Mouse (Mus musculus): ENCODE data around the gene Gramd4. TPM values are rescaled to one million over a fixed set of nuclear protein-coding genes. Genes with fewer than 3 reads are reported as not detected.
A peak's percentile ranks its signal among the peaks of the same experiment; 100 is the strongest.
"Not testable (repeated sequence)": the region's sequence is repeated elsewhere in the genome, so short reads cannot be mapped to it uniquely, and the experiment has no call there.

Gene Gramd4
- polyA plus RNA-seq, 1 experiment from 2014 or later: 12.1 TPM

- H3K9me3 ChIP-seq (replicated peaks; ENCODE audit: control insufficient read depth, low read length): no peaks in the 10 kb centered on the region
- H3K27ac ChIP-seq (ENCODE audit: low read length): no peak overlapping the region
- H3K4me1 ChIP-seq (ENCODE audit: control insufficient read depth, insufficient read depth, low read length): peaks cover 6% of the 10 kb centered on the region; the same call in 1 of the 2 replicates
- peaks cover 7% of the 10 kb centered on the region; the same call in 1 of the 2 replicates for H3K27me3 ChIP-seq (ENCODE audit: control insufficient read depth, insufficient read depth, low read length)
- no peaks in the 10 kb centered on the region for H3K36me3 ChIP-seq (ENCODE audit: control insufficient read depth, insufficient read depth, low read length)
- no peak overlapping the region for H3K4me2 ChIP-seq (ENCODE audit: low read depth, low read length)
- H3K9ac ChIP-seq (ENCODE audit: low read length): no peak overlapping the region
- 0% methylated on average over 2 of the region's 2 CpGs for WGBS
- ATAC-seq (ENCODE audit: insufficient read depth, low FRiP score): peak; percentile 38; the same call in 1 of the 2 replicates
- no peak overlapping the region for H3K4me3 ChIP-seq (replicated peaks; ENCODE audit: low read length)
Observed at GRCm38 (mm10) chr15:86038802-86039201, 18.7 kb upstream of the Gramd4 start.

GRCm38 (mm10) chr15:86041421-86041820 is 16.1 kb upstream of the Gramd4 start:
- 78% methylated on average over 5 of the region's 5 CpGs for WGBS
- H3K9ac ChIP-seq (ENCODE audit: low read length): no peak overlapping the region

DNA sequence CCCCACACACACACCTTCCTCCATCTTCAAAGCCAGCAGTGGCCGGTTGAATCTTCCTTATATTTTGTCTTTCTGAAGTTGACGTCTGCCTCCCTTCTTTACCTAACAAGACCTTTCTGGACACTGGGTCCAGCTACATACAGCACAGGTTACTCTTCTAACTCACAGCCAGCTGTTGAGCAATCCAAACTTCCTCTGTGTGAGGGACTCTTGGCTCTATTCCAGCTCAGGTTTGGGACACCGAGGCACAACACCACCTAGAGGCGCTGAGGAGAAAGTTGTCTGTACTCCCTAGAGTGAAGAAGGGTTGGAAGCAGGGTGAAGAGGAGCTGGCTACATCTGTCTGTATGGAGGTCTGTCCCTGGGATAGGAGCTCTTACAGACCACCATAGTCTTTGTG is 15.1 kb upstream of the Gramd4 start:
- 28% methylated on average over 4 of the region's 4 CpGs for WGBS

More at GRCm38 (mm10) chr15:86041421-86041820, 16.1 kb upstream of the Gramd4 start:
- peaks cover 6% of the 10 kb centered on the region; the same call in 1 of the 2 replicates for H3K27me3 ChIP-seq (ENCODE audit: control insufficient read depth, insufficient read depth, low read length)
- peak overlapping the region; percentile 24; the same call in 1 of the 2 replicates for H3K27ac ChIP-seq (ENCODE audit: low read length)
- no peak overlapping the region for H3K4me3 ChIP-seq (replicated peaks; ENCODE audit: low read length)
- H3K36me3 ChIP-seq (ENCODE audit: control insufficient read depth, insufficient read depth, low read length): no peaks in the 10 kb centered on the region
- H3K4me2 ChIP-seq (ENCODE audit: low read depth, low read length): no peak overlapping the region
- H3K4me1 ChIP-seq (ENCODE audit: control insufficient read depth, insufficient read depth, low read length): no peaks in the 10 kb centered on the region
- no peak for ATAC-seq (ENCODE audit: insufficient read depth, low FRiP score)
- no peaks in the 10 kb centered on the region for H3K9me3 ChIP-seq (replicated peaks; ENCODE audit: control insufficient read depth, low read length)

GRCm38 (mm10) chr15:86049510-86049909 is 8.0 kb upstream of the Gramd4 start:
- no peak overlapping the region for H3K4me2 ChIP-seq (ENCODE audit: low read depth, low read length)
- no peak overlapping the region for H3K4me3 ChIP-seq (replicated peaks; ENCODE audit: low read length)
- no peaks in the 10 kb centered on the region; the same call in none of the 2 replicates for H3K4me1 ChIP-seq (ENCODE audit: control insufficient read depth, insufficient read depth, low read length)
- H3K9me3 ChIP-seq (replicated peaks; ENCODE audit: control insufficient read depth, low read length): no peaks in the 10 kb centered on the region
- H3K9ac ChIP-seq (ENCODE audit: low read length): no peak overlapping the region
- no peak for ATAC-seq (ENCODE audit: insufficient read depth, low FRiP score)
- WGBS: 86% methylated on average over 3 of the region's 3 CpGs
- no peak overlapping the region for H3K27ac ChIP-seq (ENCODE audit: low read length)
- no peaks in the 10 kb centered on the region for H3K36me3 ChIP-seq (ENCODE audit: control insufficient read depth, insufficient read depth, low read length)
- H3K27me3 ChIP-seq (ENCODE audit: control insufficient read depth, insufficient read depth, low read length): no peaks in the 10 kb centered on the region

More for the DNA sequence above, 15.1 kb upstream of the Gramd4 start:
- no peak overlapping the region for H3K4me2 ChIP-seq (ENCODE audit: low read depth, low read length)
- no peaks in the 10 kb centered on the region for H3K9me3 ChIP-seq (replicated peaks; ENCODE audit: control insufficient read depth, low read length)
- no peaks in the 10 kb centered on the region for H3K36me3 ChIP-seq (ENCODE audit: control insufficient read depth, insufficient read depth, low read length)
- no peak overlapping the region for H3K9ac ChIP-seq (ENCODE audit: low read length)
- no peak for ATAC-seq (ENCODE audit: insufficient read depth, low FRiP score)
- no peak overlapping the region for H3K4me3 ChIP-seq (replicated peaks; ENCODE audit: low read length)
- H3K4me1 ChIP-seq (ENCODE audit: control insufficient read depth, insufficient read depth, low read length): no peaks in the 10 kb centered on the region
- H3K27ac ChIP-seq (ENCODE audit: low read length): no peak overlapping the region
- H3K27me3 ChIP-seq (ENCODE audit: control insufficient read depth, insufficient read depth, low read length): peaks cover 6% of the 10 kb centered on the region; the same call in 1 of the 2 replicates

GRCm38 (mm10) chr15:86050170-86050743 is 7.2 kb upstream of the Gramd4 start:
- no peaks in the 10 kb centered on the region for H3K36me3 ChIP-seq (ENCODE audit: control insufficient read depth, insufficient read depth, low read length)
- no peak overlapping the region for H3K4me2 ChIP-seq (ENCODE audit: low read depth, low read length)
- H3K9ac ChIP-seq (ENCODE audit: low read length): no peak overlapping the region
- no peak for ATAC-seq (ENCODE audit: insufficient read depth, low FRiP score)
- no peak overlapping the region for H3K27ac ChIP-seq (ENCODE audit: low read length)
- H3K9me3 ChIP-seq (replicated peaks; ENCODE audit: control insufficient read depth, low read length): no peaks in the 10 kb centered on the region
- WGBS: 68% methylated on average over 4 of the region's 4 CpGs
- no peaks in the 10 kb centered on the region; the same call in 1 of the 2 replicates for H3K27me3 ChIP-seq (ENCODE audit: control insufficient read depth, insufficient read depth, low read length)
- H3K4me1 ChIP-seq (ENCODE audit: control insufficient read depth, insufficient read depth, low read length): no peaks in the 10 kb centered on the region; the same call in none of the 2 replicates
- no peak overlapping the region for H3K4me3 ChIP-seq (replicated peaks; ENCODE audit: low read length)

GRCm38 (mm10) chr15:86051152-86051551 is 6.3 kb upstream of the Gramd4 start:
- H3K4me1 ChIP-seq (ENCODE audit: control insufficient read depth, insufficient read depth, low read length): no peaks in the 10 kb centered on the region; the same call in none of the 2 replicates
- no peak overlapping the region for H3K9ac ChIP-seq (ENCODE audit: low read length)
- H3K4me3 ChIP-seq (replicated peaks; ENCODE audit: low read length): no peak overlapping the region
- WGBS: 75% methylated on average over 10 of the region's 10 CpGs
- H3K27me3 ChIP-seq (ENCODE audit: control insufficient read depth, insufficient read depth, low read length): no peaks in the 10 kb centered on the region; the same call in 1 of the 2 replicates
- no peaks in the 10 kb centered on the region for H3K9me3 ChIP-seq (replicated peaks; ENCODE audit: control insufficient read depth, low read length)
- no peak overlapping the region for H3K4me2 ChIP-seq (ENCODE audit: low read depth, low read length)
- H3K36me3 ChIP-seq (ENCODE audit: control insufficient read depth, insufficient read depth, low read length): no peaks in the 10 kb centered on the region
- H3K27ac ChIP-seq (ENCODE audit: low read length): no peak overlapping the region
- no peak for ATAC-seq (ENCODE audit: insufficient read depth, low FRiP score)

DNA sequence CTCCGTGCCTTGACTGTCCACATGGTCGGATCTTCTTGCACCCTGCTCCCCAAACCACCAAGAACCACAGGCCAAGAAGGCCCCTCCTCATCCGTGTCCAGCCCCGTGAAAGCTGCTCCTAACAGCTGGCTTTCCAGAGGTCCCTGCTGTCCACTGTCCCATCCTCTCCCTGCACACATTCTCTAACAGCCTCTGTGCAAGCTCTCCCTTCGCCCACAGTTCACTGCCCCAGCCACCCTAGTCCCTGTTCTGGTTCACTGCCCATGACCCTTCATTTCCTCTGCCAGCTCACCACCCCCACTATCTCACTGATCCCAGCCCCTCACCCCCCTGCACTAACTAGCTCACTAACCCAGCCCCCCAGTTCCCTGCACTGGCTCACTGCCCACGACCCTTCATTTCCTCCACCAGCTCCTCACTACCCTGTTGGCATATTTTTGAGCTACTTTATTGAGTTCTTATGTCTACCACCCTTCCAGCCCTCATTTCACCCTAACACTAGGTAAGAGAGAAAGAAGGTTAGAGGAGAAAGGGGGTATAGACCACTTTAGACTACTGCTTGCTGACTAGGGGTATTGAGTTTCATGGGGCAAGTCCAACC is 5.5 kb upstream of the Gramd4 start:
- Histone ChIP-seq H3K27ac (ENCODE audit: low read length) (no peak overlapping the region), H3K36me3 (ENCODE audit: control insufficient read depth, insufficient read depth, low read length) (no peaks in the 10 kb centered on the region), H3K4me3 (replicated peaks; ENCODE audit: low read length) (no peak overlapping the region), H3K9me3 (replicated peaks; ENCODE audit: control insufficient read depth, low read length) (no peaks in the 10 kb centered on the region), H3K27me3 (ENCODE audit: control insufficient read depth, insufficient read depth, low read length) (no peaks in the 10 kb centered on the region; the same call in 1 of the 2 replicates), H3K4me2 (ENCODE audit: low read depth, low read length) (no peak overlapping the region), H3K4me1 (ENCODE audit: control insufficient read depth, insufficient read depth, low read length) (peaks cover 1% of the 10 kb centered on the region), H3K9ac (ENCODE audit: low read length) (no peak overlapping the region)
- no peak for ATAC-seq (ENCODE audit: insufficient read depth, low FRiP score)
- 65% methylated on average over 6 of the region's 6 CpGs for WGBS

GRCm38 (mm10) chr15:86053890-86054536 is 3.5 kb upstream of the Gramd4 start:
- Histone ChIP-seq H3K9me3 (replicated peaks; ENCODE audit: control insufficient read depth, low read length) (no peaks in the 10 kb centered on the region), H3K36me3 (ENCODE audit: control insufficient read depth, insufficient read depth, low read length) (no peaks in the 10 kb centered on the region), H3K9ac (ENCODE audit: low read length) (no peak overlapping the region), H3K27me3 (ENCODE audit: control insufficient read depth, insufficient read depth, low read length) (no peaks in the 10 kb centered on the region; the same call in 1 of the 2 replicates), H3K4me2 (ENCODE audit: low read depth, low read length) (no peak overlapping the region), H3K27ac (ENCODE audit: low read length) (no peak overlapping the region), H3K4me3 (replicated peaks; ENCODE audit: low read length) (no peak overlapping the region), H3K4me1 (ENCODE audit: control insufficient read depth, insufficient read depth, low read length) (peaks cover 14% of the 10 kb centered on the region)
- ATAC-seq (ENCODE audit: insufficient read depth, low FRiP score): 0 out of 2 replicates have a peak, but pooled peaks have one; percentile 14
- WGBS: 37% methylated on average over 2 of the region's 2 CpGs

DNA sequence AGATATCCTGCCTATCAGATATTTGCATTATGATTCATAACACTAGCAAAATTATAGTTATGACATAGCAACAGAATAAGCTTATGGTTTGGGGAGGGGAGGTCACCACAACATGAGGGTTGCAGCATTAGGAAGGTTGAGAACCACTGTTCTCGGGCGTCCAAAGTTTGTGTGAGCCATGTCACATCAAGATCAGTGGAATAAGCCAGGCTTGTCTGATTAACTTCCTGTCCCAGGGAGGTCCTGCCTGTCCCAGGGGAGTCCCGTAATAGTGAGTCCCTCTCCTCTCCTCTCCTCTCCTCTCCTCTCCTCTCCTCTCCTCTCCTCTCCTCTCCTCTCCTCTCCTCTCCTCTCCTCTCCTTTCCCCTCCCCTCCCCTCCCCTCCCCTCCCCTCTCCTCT is 2.6 kb upstream of the Gramd4 start:
- H3K27me3 ChIP-seq (ENCODE audit: control insufficient read depth, insufficient read depth, low read length); ATAC-seq (ENCODE audit: insufficient read depth, low FRiP score); H3K9ac ChIP-seq (ENCODE audit: low read length); H3K36me3 ChIP-seq (ENCODE audit: control insufficient read depth, insufficient read depth, low read length); H3K9me3 ChIP-seq (replicated peaks; ENCODE audit: control insufficient read depth, low read length); H3K27ac ChIP-seq (ENCODE audit: low read length); H3K4me2 ChIP-seq (ENCODE audit: low read depth, low read length); H3K4me3 ChIP-seq (replicated peaks; ENCODE audit: low read length): not testable (repeated sequence)
- WGBS: 72% methylated on average over 3 of the region's 3 CpGs
- H3K4me1 ChIP-seq (ENCODE audit: control insufficient read depth, insufficient read depth, low read length): peaks cover 21% of the 10 kb centered on the region
